Mouse (Mus musculus) forebrain, embryonic 12.5 days (tissue): ENCODE measurements at regions not wholly inside any gene's neighbourhood (a gene's known extent, or its start where the extent isn't known, plus 50 kb on each side); places are given as distances from the start of the nearest gene placed in this dataset.
"Not testable (repeated sequence)": the region's sequence is repeated elsewhere in the genome, so short reads cannot be mapped to it uniquely, and the experiment has no call there.

Source experiments
- ATAC-seq: fragments of 200-750 bp; cut with Nextera tagmentation; 2 replicates; pipeline ENCODE4 v1.8.0; 2017; ENCODE audit warnings: moderate TSS enrichment; ENCODE audit not compliant: low FRiP score
- H3K27ac ChIP-seq: fragments of 300-500 bp; sonication (generic); 2 replicates; pipeline ENCODE4 v1.5.1; 2016; ENCODE audit warnings: mild to moderate bottlenecking
- H3K27me3 ChIP-seq: fragments of 300-500 bp; sonication (generic); 2 replicates; pipeline ENCODE4 v1.6.1; 2016; ENCODE audit warnings: mild to moderate bottlenecking
- H3K36me3 ChIP-seq: fragments of 300-500 bp; sonication (generic); replicated peaks from 2 replicates; pipeline ENCODE4 v1.6.1; 2016; ENCODE audit warnings: mild to moderate bottlenecking
- H3K4me1 ChIP-seq: fragments of 300-500 bp; sonication (generic); 2 replicates; pipeline ENCODE4 v1.6.1; 2016
- H3K4me2 ChIP-seq: fragments of 300-500 bp; sonication (generic); 2 replicates; pipeline ENCODE4 v1.6.1; 2016; ENCODE audit warnings: mild to moderate bottlenecking, moderate library complexity
- H3K4me3 ChIP-seq: fragments of 300-500 bp; sonication (generic); replicated peaks from 2 replicates; pipeline ENCODE4 v1.5.1; 2016; ENCODE audit warnings: mild to moderate bottlenecking
- H3K9ac ChIP-seq: fragments of 300-500 bp; sonication (generic); 2 replicates; pipeline ENCODE4 v1.6.1; 2016; ENCODE audit warnings: mild to moderate bottlenecking
- H3K9me3 ChIP-seq: fragments of 300-500 bp; sonication (generic); 2 replicates; pipeline ENCODE4 v1.6.1; 2016
- WGBS: fragments of 180-500 bp; shearing (Covaris S2); methylation state at CpG from one replicate; pipeline ENCODE4 v1.1.7; 2016; 5-methylcytosine and 5-hydroxymethylcytosine counted together

- Histone ChIP-seq H3K27ac (peak overlapping the region; percentile 96), H3K4me2 (peak overlapping the region; percentile 41), H3K9ac (peak overlapping the region; percentile 33; the same call in 1 of the 2 replicates), H3K4me1 (peaks cover 30% of the 10 kb centered on the region)
- ATAC-seq, result peak; percentile 95
- H3K9me3 ChIP-seq, H3K27me3 ChIP-seq, H3K36me3 ChIP-seq, H3K4me3 ChIP-seq: not testable (repeated sequence)
- 0% methylated on average over 1 of the region's 2 CpGs for WGBS
Observed at GRCm38 (mm10) chrX:103532620-103533199, 97.7 kb upstream of the Zcchc13 start.

GRCm38 (mm10) chrX:103533306-103533705, 97.1 kb upstream of the Zcchc13 start:
- no peak overlapping the region for H3K4me3 ChIP-seq
- no peaks in the 10 kb centered on the region for H3K27me3 ChIP-seq
- H3K27ac ChIP-seq, result peak overlapping the region; percentile 96
- H3K9ac ChIP-seq, result 0 out of 2 replicates have a peak overlapping the region, but pooled peaks have one; percentile 4
- peaks cover 30% of the 10 kb centered on the region for H3K4me1 ChIP-seq
- no peaks in the 10 kb centered on the region for H3K9me3 ChIP-seq
- peak; percentile 79 for ATAC-seq
- WGBS, result under 1% methylated on average over 11 of the region's 11 CpGs
- no peaks in the 10 kb centered on the region for H3K36me3 ChIP-seq
- peak overlapping the region; percentile 41 for H3K4me2 ChIP-seq

GRCm38 (mm10) chrX:103533831-103534230, 96.6 kb upstream of the Zcchc13 start:
- no peaks in the 10 kb centered on the region for H3K9me3 ChIP-seq
- no peaks in the 10 kb centered on the region for H3K36me3 ChIP-seq
- no peak overlapping the region for H3K4me3 ChIP-seq
- 7% methylated on average over 1 of the region's 1 CpGs for WGBS
- H3K27me3 ChIP-seq, result no peaks in the 10 kb centered on the region
- peak overlapping the region; percentile 41; the same call in 1 of the 2 replicates for H3K4me2 ChIP-seq
- H3K27ac ChIP-seq, result peak overlapping the region; percentile 96
- no peak overlapping the region for H3K9ac ChIP-seq
- no peak for ATAC-seq
- peaks cover 30% of the 10 kb centered on the region for H3K4me1 ChIP-seq

GRCm38 (mm10) chrX:103546490-103547202, 83.7 kb upstream of the Zcchc13 start:
- Histone ChIP-seq H3K4me2 (no peak overlapping the region), H3K4me1 (peaks cover 8% of the 10 kb centered on the region; the same call in 1 of the 2 replicates), H3K9me3 (no peaks in the 10 kb centered on the region), H3K27me3 (no peaks in the 10 kb centered on the region), H3K27ac (no peak overlapping the region), H3K9ac (no peak overlapping the region), H3K36me3 (no peaks in the 10 kb centered on the region), H3K4me3 (no peak overlapping the region)
- no peak for ATAC-seq
- 83% methylated on average over 5 of the region's 5 CpGs for WGBS

- no peak overlapping the region for H3K9ac ChIP-seq
- no peak overlapping the region for H3K4me2 ChIP-seq
- ATAC-seq, result no peak
- no peaks in the 10 kb centered on the region for H3K27me3 ChIP-seq
- H3K4me1 ChIP-seq, result peaks cover 19% of the 10 kb centered on the region
- H3K36me3 ChIP-seq, result no peaks in the 10 kb centered on the region
- no peak overlapping the region for H3K27ac ChIP-seq
- WGBS, result 91% methylated on average over 14 of the region's 14 CpGs
- H3K9me3 ChIP-seq, result no peaks in the 10 kb centered on the region
- H3K4me3 ChIP-seq, result no peak overlapping the region
Observed at GRCm38 (mm10) chrX:103551304-103551703, 79.1 kb upstream of the Zcchc13 start.

- ATAC-seq, result no peak
- H3K36me3 ChIP-seq, result no peaks in the 10 kb centered on the region
- no peak overlapping the region for H3K27ac ChIP-seq
- no peak overlapping the region for H3K4me2 ChIP-seq
- H3K27me3 ChIP-seq, result no peaks in the 10 kb centered on the region
- H3K4me1 ChIP-seq, result peaks cover 32% of the 10 kb centered on the region
- WGBS, result 90% methylated on average over 3 of the region's 3 CpGs
- H3K4me3 ChIP-seq, result no peak overlapping the region
- H3K9me3 ChIP-seq, result no peaks in the 10 kb centered on the region
- H3K9ac ChIP-seq, result no peak overlapping the region
Observed at GRCm38 (mm10) chrX:103553196-103553595, 77.2 kb upstream of the Zcchc13 start.

- Histone ChIP-seq H3K4me1 (peaks cover 32% of the 10 kb centered on the region), H3K36me3 (no peaks in the 10 kb centered on the region), H3K4me3 (no peak overlapping the region), H3K27ac (no peak overlapping the region), H3K9ac (no peak overlapping the region), H3K9me3 (no peaks in the 10 kb centered on the region), H3K27me3 (no peaks in the 10 kb centered on the region), H3K4me2 (no peak overlapping the region)
- WGBS, result 86% methylated on average over 3 of the region's 3 CpGs
- no peak for ATAC-seq
Observed at GRCm38 (mm10) chrX:103553605-103554004, 76.8 kb upstream of the Zcchc13 start.

- not testable (repeated sequence) for H3K9ac ChIP-seq, H3K36me3 ChIP-seq, H3K9me3 ChIP-seq, H3K4me2 ChIP-seq, H3K27me3 ChIP-seq, H3K4me3 ChIP-seq
- H3K27ac ChIP-seq, result peak overlapping the region; percentile 93
- peak; percentile 98 for ATAC-seq
- 13% methylated on average over 4 of the region's 5 CpGs for WGBS
- H3K4me1 ChIP-seq, result peaks cover 32% of the 10 kb centered on the region
Observed at GRCm38 (mm10) chrX:103555041-103555986, 75.1 kb upstream of the Zcchc13 start.

GRCm38 (mm10) chrX:103556046-103556445, 74.3 kb upstream of the Zcchc13 start:
- H3K9me3 ChIP-seq, result no peaks in the 10 kb centered on the region
- 23% methylated on average over 4 of the region's 4 CpGs for WGBS
- ATAC-seq, result no peak
- no peak overlapping the region for H3K9ac ChIP-seq
- H3K27ac ChIP-seq, result peak overlapping the region; percentile 93
- no peaks in the 10 kb centered on the region for H3K27me3 ChIP-seq
- peaks cover 29% of the 10 kb centered on the region for H3K4me1 ChIP-seq
- H3K36me3 ChIP-seq, result no peaks in the 10 kb centered on the region
- H3K4me2 ChIP-seq, result no peak overlapping the region
- H3K4me3 ChIP-seq, result no peak overlapping the region

- no peak for ATAC-seq
- Histone ChIP-seq H3K27me3 (no peaks in the 10 kb centered on the region), H3K27ac (peak overlapping the region; percentile 93), H3K36me3 (no peaks in the 10 kb centered on the region), H3K9me3 (no peaks in the 10 kb centered on the region), H3K4me3 (no peak overlapping the region), H3K4me2 (no peak overlapping the region), H3K4me1 (peaks cover 24% of the 10 kb centered on the region), H3K9ac (no peak overlapping the region)
- WGBS, result 38% methylated on average over 7 of the region's 7 CpGs
Observed at GRCm38 (mm10) chrX:103556681-103557490, 73.5 kb upstream of the Zcchc13 start.

GRCm38 (mm10) chrX:103557496-103557895, 72.9 kb upstream of the Zcchc13 start:
- no peak overlapping the region for H3K4me2 ChIP-seq
- no peaks in the 10 kb centered on the region for H3K9me3 ChIP-seq
- 83% methylated on average over 4 of the region's 4 CpGs for WGBS
- no peak overlapping the region for H3K4me3 ChIP-seq
- no peaks in the 10 kb centered on the region for H3K36me3 ChIP-seq
- peaks cover 24% of the 10 kb centered on the region for H3K4me1 ChIP-seq
- no peak overlapping the region for H3K9ac ChIP-seq
- peak overlapping the region; percentile 93; the same call in 1 of the 2 replicates for H3K27ac ChIP-seq
- H3K27me3 ChIP-seq, result no peaks in the 10 kb centered on the region
- ATAC-seq, result no peak
